Mouse (Mus musculus) kidney, adult 11 months (tissue): ENCODE data around the gene Ptpn12.

Experiments
- DNase-seq: peaks from one replicate; pipeline ENCODE4 v3.0.0; 2022

The Ptpn12 gene

DNA sequence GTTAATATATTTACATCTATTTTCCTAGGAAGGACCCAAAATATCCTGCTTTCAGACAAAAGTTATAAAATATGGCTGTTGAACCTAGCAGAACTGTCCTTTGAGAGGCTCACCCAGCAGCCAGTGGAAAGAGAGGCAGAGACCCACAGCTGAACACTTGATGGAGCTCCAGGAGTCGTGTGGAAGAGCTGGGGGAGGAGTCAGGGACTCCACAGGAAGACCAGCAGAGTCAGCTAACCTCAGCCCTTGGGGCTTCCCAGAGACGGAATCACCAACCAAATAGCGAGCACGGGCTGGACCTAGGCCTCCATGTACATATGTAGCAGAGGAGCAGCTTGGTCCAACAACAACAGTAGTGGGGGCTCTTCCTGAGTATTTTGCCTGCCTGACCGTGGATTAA lies 38.6 kb downstream of the Ptpn12 start:
- DNase-seq, result peak; percentile 14

DNA sequence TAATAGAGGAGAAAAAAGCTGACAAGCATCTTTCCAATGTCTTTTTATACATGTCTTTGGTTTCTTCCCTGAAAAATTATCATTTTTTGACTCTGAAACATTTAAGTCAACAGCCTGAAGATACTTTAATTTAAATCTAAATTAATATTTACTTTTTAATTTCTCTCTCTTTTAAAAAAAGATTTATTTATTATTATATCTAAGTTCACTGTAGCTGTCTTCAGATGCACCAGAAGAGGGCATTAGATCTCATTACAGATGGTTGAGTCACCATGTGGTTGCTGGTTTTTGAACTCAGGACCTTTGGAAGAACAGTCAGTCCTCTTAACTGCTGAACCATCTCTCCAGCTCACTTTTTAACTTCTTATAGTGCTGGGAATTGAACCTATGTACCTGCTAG lies 44.8 kb downstream of the Ptpn12 start:
- no peak for DNase-seq

GRCm38 (mm10) chr5:21002723-21003122 lies 53.0 kb downstream of the Ptpn12 start:
- no peak for DNase-seq

DNA sequence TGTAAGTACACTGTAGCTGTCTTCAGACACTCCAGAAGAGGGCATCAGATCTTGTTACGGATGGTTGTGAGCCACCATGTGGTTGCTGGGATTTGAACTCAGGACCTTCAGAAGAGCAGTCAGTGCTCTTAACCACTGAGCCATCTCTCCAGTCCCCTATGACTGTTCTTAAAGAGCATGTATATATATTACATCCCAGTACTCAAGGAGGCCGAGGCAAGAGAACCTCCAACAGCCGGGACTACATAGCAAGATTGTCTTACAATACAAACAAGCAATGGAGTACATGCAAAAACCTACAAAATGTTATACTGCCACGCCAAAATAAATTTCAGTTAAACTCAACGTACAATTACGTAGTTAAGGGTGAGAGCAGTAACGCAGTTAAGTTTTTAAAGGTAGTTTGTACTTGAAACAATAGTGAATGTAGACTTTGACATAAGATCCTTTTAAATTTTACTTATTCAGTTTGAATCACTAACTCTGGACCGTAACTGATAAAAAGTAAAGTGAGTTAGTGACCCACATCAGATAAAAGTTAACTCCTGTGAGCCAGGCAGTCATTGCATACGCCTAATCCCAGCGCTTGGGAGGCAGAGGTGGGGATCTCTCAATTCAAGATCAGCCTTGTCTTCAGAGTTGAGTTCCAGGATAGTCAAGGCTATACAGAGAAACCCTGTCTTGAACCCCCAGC lies 53.9 kb downstream of the Ptpn12 start:
- DNase-seq, result no peak

GRCm38 (mm10) chr5:20998427-20998826 lies 57.3 kb downstream of the Ptpn12 start:
- no peak for DNase-seq

- DNase-seq, result no peak
These were observed 58.2 kb downstream of the Ptpn12 start for GRCm38 (mm10) chr5:20997555-20997954.

- DNase-seq, result no peak
These were observed 65.5 kb downstream of the Ptpn12 start for GRCm38 (mm10) chr5:20990062-20990809.

DNA sequence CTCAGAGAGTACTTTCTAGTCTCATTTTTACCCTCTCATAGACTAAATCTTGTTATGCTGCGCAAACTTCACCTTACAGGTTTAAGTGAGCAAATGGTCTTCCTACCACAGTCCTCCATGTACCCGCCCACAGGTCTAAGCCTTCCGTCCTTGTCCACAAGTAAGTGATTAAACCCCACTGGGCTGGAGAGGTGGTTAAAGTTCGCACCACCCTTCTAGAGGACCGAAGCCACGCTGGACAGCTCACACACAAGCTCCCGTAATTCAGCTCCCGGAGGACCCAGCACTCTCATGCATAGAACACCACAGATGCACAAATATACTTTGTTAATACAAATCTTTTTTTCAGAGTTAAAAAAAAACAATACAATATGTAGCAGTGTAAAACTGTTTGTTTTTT lies 69.4 kb downstream of the Ptpn12 start:
- no peak for DNase-seq

- no peak for DNase-seq
These were observed 72.2 kb downstream of the Ptpn12 start for GRCm38 (mm10) chr5:20983505-20983904.

- DNase-seq, result no peak
These were observed 81.0 kb downstream of the Ptpn12 start for GRCm38 (mm10) chr5:20974690-20975089.

- no peak for DNase-seq
These were observed 81.7 kb downstream of the Ptpn12 start for GRCm38 (mm10) chr5:20973999-20974398.

DNA sequence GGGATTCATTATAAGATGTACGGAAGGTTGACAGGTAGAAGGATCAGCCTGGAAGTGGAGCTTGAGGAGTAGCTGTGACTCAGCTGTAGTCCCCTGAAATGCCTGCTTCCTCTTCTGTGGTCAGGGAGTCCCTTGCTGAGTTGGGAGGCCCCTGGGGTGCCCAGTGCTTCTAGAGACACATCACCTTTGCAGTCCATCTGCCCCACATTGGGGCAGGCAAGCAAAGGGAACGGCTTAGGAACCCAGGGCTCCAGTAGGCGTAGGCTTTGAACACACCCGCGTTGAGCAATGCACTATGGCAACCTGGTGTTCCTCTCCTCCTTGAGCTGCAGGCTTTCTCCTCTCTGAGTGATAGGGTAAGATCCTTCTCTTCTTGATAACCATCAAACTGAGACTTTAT lies 82.6 kb downstream of the Ptpn12 start:
- no peak for DNase-seq

DNA sequence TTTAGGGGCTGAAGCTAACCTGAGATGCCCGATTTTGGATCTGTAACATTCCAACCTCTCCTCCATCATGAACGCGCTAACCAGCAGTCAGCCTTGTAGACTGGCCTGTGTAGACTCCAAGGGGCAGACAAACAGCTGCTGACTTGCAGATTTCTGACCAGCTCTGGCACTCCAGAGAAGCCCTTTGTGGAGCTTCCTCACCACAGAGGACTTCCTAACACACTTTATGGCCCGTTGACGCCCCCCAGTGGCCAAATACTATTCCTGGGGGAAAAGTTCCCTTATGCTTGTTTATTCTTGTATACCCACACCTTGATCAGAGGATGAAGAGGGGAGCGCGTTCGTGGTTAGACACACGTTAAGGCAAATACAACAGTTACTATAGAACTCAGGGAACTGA lies 86.7 kb downstream of the Ptpn12 start:
- peak; percentile 79 for DNase-seq

DNA sequence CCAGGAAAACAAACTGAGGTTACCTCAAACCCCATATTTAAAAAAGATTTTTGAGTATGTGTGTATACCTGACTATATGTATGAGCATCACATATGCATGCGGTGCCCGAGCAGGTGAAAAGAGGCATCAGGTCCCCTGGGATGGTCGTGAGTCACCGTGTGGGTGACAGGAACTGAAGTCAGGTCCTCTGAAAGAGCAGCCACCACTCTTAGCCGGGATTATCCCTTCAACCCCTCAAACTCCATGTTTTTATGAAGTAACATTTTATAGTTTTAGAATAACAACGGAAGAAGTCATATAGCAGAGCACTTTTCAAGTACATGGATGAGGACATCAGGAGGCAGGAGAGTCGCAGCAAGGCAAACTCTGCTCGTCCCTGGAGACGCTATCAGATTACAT lies 87.2 kb downstream of the Ptpn12 start:
- no peak for DNase-seq

DNA sequence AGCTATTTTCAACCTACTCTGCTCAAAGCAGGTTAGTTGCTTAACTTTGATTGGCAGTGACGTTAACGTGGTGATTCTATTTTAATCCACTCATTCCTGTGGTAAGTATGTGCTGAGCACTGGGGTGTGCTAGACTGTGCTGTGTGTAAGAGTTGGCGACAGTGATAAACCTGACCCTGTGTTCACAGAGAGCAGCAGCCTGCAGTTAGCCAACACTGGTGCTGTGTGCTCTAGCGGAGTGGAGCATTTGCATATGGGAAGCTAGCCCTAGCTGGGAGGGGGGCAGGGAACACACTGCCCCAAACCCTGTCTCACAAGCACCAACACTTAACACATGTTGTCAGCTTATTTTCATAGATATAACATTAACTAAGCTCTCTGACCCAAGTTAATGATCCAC lies 87.8 kb downstream of the Ptpn12 start:
- peak; percentile 81 for DNase-seq

DNA sequence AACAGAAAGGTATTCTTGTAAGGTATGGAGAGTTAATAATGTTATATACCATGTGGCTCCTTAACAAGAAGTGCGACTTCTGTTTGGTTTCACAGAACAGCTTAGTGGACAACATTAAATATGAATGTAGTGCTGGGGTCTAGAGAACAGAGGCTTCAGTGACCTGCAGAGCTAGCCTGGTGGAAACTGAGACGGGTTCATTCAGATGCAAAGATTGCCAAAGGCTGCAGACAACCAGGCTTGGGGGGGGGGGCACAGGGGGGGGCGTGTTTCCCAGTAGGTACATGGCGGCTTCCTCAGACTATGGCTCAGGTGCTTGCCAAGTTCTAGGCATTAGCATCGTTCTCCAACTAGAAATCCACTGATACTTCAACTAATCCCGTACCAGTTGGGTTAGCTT lies 91.3 kb downstream of the Ptpn12 start:
- DNase-seq, result no peak

DNA sequence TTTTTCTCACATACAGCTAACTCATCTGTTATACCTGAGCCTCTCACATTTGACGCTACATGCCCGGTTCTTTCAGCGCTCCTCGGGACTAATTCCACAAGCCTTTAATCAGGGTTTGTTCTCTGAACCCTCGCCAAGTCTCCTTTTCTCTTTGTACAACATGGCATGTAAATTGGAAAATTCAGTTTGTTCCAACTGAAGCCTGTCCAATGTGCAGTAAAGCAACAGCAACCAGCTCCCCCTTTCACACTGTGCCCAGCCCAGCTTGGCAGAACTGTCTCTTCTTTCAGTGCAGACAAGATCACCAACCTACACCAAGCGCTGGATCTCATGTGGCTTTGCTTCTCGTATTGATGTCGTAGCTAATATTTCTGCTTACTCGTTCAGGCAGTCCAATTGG lies 92.4 kb downstream of the Ptpn12 start:
- DNase-seq, result no peak

- DNase-seq, result no peak
These were observed 94.8 kb downstream of the Ptpn12 start for GRCm38 (mm10) chr5:20960927-20961326.

DNA sequence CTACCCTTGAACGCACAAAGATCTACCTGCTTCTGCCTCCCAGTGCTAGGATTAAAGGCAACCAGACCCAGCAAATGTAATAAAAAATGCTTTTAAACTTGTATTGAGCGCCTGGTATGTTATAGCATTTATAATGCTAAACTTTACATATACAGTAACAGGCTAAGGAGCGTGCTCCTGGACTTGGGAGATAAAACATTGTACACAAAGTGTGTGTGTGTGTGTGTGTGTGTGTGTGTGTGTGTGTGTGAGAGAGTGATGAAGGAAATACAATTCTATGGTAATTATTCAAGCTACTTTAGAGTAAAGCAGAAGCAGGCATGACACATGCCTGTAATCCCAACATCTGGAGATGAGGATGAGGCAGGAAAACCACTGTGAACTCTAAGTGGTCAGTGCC lies 99.4 kb downstream of the Ptpn12 start, which contains the start of gene Rsbn1l:
TSS of gene Rsbn1l (minus strand) at position 101 of the 400 bp plus-strand sequence.
- no peak for DNase-seq

GRCm38 (mm10) chr5:20955114-20955835 lies 100.4 kb downstream of the Ptpn12 start:
- no peak for DNase-seq

- no peak for DNase-seq
These were observed 103.3 kb downstream of the Ptpn12 start for GRCm38 (mm10) chr5:20952337-20952925.

- peak; percentile 97 for DNase-seq
These were observed 103.9 kb downstream of the Ptpn12 start for GRCm38 (mm10) chr5:20951666-20952281.
